Mouse (Mus musculus): Measurements from ENCODE around the gene Cers3. TPM values are rescaled to one million over a fixed set of nuclear protein-coding genes. Genes with fewer than 3 reads are reported as not detected.
A peak's percentile ranks its signal among the peaks of the same experiment; 100 is the strongest.

Cers3 gene
- total RNA-seq, 1 experiment, result 0.31 TPM

GRCm38 (mm10) chr7:66871520-66871919, 128.2 kb downstream of the Cers3 start:
- in situ Hi-C loops (cut with MboI; ENCODE audit: low sequenced_read_pairs in 2 of 2, unreplicated experiment in 2 of 2), result no loop called here
- H3K4me3 ChIP-seq (ENCODE audit: insufficient read depth in 1 of 2, low read depth in 1 of 2, low read length in 2 of 2, poor library complexity in 1 of 2, severe bottlenecking in 1 of 2), result no peak overlapping the region
- no peak overlapping the region for H3K27ac ChIP-seq (ENCODE audit: insufficient read depth, low read depth, low read length, poor library complexity, severe bottlenecking)
- H3K4me1 ChIP-seq (ENCODE audit: control insufficient read depth in 2 of 2, insufficient read depth in 2 of 2, low read length in 2 of 2, poor library complexity in 1 of 2), result no peaks in the 10 kb centered on the region
- no peaks in the 10 kb centered on the region for H3K9me3 ChIP-seq (ENCODE audit: control insufficient read depth, insufficient read depth, low read depth, low read length)
- TF ChIP-seq ZNF384 (IDR thresholded peaks at IDR 0.05; ENCODE audit: low read depth, low read length) (no peak), CHD2 (IDR thresholded peaks at IDR 0.05; ENCODE audit: low read depth, low read length) (no peak), ZC3H11A (IDR thresholded peaks at IDR 0.05; ENCODE audit: borderline replicate concordance, low read depth, low read length) (no peak), MAFK (IDR thresholded peaks at IDR 0.05; ENCODE audit: insufficient read depth, low read depth, low read length) (no peak), HCFC1 (IDR thresholded peaks at IDR 0.05; ENCODE audit: borderline replicate concordance, insufficient read depth, low read length) (no peak)
- no peak for DNase-seq (ENCODE audit: low read depth, low spot score)
- H3K9ac ChIP-seq (ENCODE audit: insufficient read depth, low read depth, low read length, poor library complexity, severe bottlenecking), result no peak overlapping the region
- no peaks in the 10 kb centered on the region for H3K36me3 ChIP-seq (ENCODE audit: control insufficient read depth, insufficient read depth, low read length, poor library complexity, severe bottlenecking)

GRCm38 (mm10) chr7:66871940-66872511, 128.7 kb downstream of the Cers3 start:
- Histone ChIP-seq H3K4me1 (ENCODE audit: control insufficient read depth in 2 of 2, insufficient read depth in 2 of 2, low read length in 2 of 2, poor library complexity in 1 of 2) (no peaks in the 10 kb centered on the region), H3K9ac (ENCODE audit: insufficient read depth, low read depth, low read length, poor library complexity, severe bottlenecking) (no peak overlapping the region), H3K4me3 (ENCODE audit: insufficient read depth in 1 of 2, low read depth in 1 of 2, low read length in 2 of 2, poor library complexity in 1 of 2, severe bottlenecking in 1 of 2) (no peak overlapping the region), H3K9me3 (ENCODE audit: control insufficient read depth, insufficient read depth, low read depth, low read length) (no peaks in the 10 kb centered on the region), H3K36me3 (ENCODE audit: control insufficient read depth, insufficient read depth, low read length, poor library complexity, severe bottlenecking) (no peaks in the 10 kb centered on the region), H3K27ac (ENCODE audit: insufficient read depth, low read depth, low read length, poor library complexity, severe bottlenecking) (0 out of 2 replicates have a peak overlapping the region, but pooled peaks have one; percentile 10)
- in situ Hi-C loops (cut with MboI; ENCODE audit: low sequenced_read_pairs in 2 of 2, unreplicated experiment in 2 of 2), result no loop called here
- no peak for TF ChIP-seq MAFK (IDR thresholded peaks at IDR 0.05; ENCODE audit: insufficient read depth, low read depth, low read length)
- TF ChIP-seq HCFC1 (IDR thresholded peaks at IDR 0.05; ENCODE audit: borderline replicate concordance, insufficient read depth, low read length), result no peak
- TF ChIP-seq ZNF384 (IDR thresholded peaks at IDR 0.05; ENCODE audit: low read depth, low read length), result no peak
- TF ChIP-seq ZC3H11A (IDR thresholded peaks at IDR 0.05; ENCODE audit: borderline replicate concordance, low read depth, low read length), result no peak
- TF ChIP-seq CHD2 (IDR thresholded peaks at IDR 0.05; ENCODE audit: low read depth, low read length), result no peak
- DNase-seq (ENCODE audit: low read depth, low spot score), result no peak

- Histone ChIP-seq H3K4me3 (ENCODE audit: insufficient read depth in 1 of 2, low read depth in 1 of 2, low read length in 2 of 2, poor library complexity in 1 of 2, severe bottlenecking in 1 of 2) (no peak overlapping the region), H3K9ac (ENCODE audit: insufficient read depth, low read depth, low read length, poor library complexity, severe bottlenecking) (no peak overlapping the region), H3K9me3 (ENCODE audit: control insufficient read depth, insufficient read depth, low read depth, low read length) (no peaks in the 10 kb centered on the region), H3K27ac (ENCODE audit: insufficient read depth, low read depth, low read length, poor library complexity, severe bottlenecking) (no peak overlapping the region), H3K4me1 (ENCODE audit: control insufficient read depth in 2 of 2, insufficient read depth in 2 of 2, low read length in 2 of 2, poor library complexity in 1 of 2) (no peaks in the 10 kb centered on the region), H3K36me3 (ENCODE audit: control insufficient read depth, insufficient read depth, low read length, poor library complexity, severe bottlenecking) (no peaks in the 10 kb centered on the region)
- no peak for TF ChIP-seq MAFK (IDR thresholded peaks at IDR 0.05; ENCODE audit: insufficient read depth, low read depth, low read length)
- no peak for TF ChIP-seq ZC3H11A (IDR thresholded peaks at IDR 0.05; ENCODE audit: borderline replicate concordance, low read depth, low read length)
- TF ChIP-seq ZNF384 (IDR thresholded peaks at IDR 0.05; ENCODE audit: low read depth, low read length), result no peak
- no peak for TF ChIP-seq CHD2 (IDR thresholded peaks at IDR 0.05; ENCODE audit: low read depth, low read length)
- TF ChIP-seq HCFC1 (IDR thresholded peaks at IDR 0.05; ENCODE audit: borderline replicate concordance, insufficient read depth, low read length), result no peak
- in situ Hi-C loops (cut with MboI; ENCODE audit: low sequenced_read_pairs in 2 of 2, unreplicated experiment in 2 of 2), result no loop called here
- DNase-seq (ENCODE audit: low read depth, low spot score), result no peak
Measured at GRCm38 (mm10) chr7:66873235-66873634, 129.9 kb downstream of the Cers3 start.

Other genes with a start within 250 kb of the Cers3 start
- gene Asb7, start 53.9 kb upstream of the Cers3 start, total RNA-seq (2012; rRNA removed), result 10.9 and 11.5 TPM in 2 replicates
- 8.7 and 11.3 TPM in 2 replicates for gene Lins1, start 53.6 kb upstream of the Cers3 start, total RNA-seq (2012; rRNA removed)
- gene Adamts17, start 96.2 kb downstream of the Cers3 start, total RNA-seq (2012; rRNA removed), result 2.0 and 2.3 TPM in 2 replicates